Mouse (Mus musculus): ENCODE results near the gene Cdc37.

The Cdc37 gene

DNA sequence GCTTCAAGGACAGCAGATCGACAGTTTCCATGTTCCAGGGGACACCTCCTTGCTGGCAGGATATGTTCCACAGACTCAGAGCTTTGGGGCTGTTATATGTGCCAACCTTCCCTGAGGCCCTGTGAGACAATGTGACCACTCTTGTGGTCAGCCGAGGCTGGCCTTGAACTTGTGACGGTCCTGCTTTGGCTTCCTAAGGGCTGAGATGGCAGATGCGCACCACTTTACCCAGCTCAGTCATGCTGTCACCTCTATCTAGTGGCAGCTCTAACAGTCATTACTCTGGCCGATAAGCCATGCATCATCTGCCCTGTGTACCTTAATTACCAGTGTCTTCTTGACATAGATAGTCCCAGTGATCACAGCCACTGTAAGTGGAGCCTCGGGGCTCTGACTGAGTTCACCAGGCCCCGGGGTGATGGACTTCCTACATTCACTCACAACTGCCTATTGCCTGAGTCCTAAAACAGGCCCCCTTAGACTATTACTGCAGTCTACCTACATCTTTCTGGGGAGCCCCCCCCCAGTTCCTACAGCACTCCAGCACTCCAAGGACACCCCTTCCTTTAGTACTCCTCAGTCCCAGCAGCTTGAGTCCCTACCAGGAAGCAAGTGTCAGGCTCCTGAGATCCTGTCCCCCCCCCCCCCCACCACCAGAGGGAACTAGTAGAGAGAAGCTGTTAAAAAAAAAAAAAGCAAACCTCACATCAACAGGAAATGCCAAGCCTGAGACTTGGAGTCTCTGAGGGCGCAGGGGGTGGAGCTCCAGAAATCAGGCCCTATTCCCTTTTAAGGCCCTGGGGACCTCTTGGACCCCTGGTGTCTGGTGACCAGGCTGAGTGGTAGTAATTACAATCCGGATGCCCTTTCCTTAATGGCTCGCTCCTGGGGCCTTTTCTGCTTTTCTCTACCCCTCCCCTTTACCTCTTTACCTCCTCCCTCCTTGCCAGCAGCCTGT, 17.6 kb upstream of the Cdc37 start:
- peak; percentile 65 for DNase-seq (ENCODE audit: low read depth, low spot score)

DNA sequence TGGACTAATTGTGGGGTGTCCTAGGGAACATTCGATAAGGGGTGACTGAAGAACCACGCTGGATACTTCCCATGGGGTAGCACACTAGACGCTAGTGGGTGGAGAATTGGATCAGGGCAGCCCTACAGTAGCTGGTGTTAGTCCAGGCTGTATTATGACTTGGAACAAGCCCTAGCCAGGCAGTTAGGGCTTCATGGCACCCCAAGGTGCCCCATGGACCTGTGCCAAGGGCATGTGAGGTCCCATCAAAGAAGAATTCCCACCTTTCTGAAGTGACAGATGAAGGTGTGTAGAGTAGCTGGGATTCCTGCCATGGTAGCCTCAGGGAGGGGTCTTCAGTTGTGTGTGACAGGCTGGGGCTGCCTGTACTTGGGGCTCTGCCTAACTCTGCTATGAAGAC, 16.7 kb upstream of the Cdc37 start:
- DNase-seq (ENCODE audit: low read depth, low spot score): no peak

DNA sequence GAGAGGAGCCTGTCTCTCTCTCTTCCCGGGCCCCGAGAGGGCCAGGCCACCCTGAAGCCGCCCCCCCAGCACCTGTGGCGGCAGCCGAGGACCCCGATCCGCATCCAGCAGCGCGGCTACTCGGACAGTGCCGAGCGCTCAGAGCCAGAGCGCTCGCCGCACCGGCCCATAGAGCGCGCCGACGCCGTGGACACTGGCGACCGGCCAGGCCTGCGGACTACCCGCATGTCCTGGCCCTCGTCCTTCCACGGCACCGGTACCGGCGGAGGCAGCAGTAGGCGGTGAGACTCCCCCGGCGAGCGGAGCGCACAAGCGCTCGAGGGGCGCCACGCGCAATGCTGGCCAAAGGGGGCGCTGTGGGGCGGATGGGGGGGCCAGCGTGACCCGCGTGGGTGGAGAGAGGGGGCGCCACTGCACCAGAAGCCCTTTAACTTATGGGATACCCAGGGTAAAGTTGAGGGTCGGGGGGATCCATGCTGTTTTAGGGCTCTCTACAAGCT, 16.2 kb upstream of the Cdc37 start:
- DNase-seq (ENCODE audit: low read depth, low spot score): peak; percentile 79

DNA sequence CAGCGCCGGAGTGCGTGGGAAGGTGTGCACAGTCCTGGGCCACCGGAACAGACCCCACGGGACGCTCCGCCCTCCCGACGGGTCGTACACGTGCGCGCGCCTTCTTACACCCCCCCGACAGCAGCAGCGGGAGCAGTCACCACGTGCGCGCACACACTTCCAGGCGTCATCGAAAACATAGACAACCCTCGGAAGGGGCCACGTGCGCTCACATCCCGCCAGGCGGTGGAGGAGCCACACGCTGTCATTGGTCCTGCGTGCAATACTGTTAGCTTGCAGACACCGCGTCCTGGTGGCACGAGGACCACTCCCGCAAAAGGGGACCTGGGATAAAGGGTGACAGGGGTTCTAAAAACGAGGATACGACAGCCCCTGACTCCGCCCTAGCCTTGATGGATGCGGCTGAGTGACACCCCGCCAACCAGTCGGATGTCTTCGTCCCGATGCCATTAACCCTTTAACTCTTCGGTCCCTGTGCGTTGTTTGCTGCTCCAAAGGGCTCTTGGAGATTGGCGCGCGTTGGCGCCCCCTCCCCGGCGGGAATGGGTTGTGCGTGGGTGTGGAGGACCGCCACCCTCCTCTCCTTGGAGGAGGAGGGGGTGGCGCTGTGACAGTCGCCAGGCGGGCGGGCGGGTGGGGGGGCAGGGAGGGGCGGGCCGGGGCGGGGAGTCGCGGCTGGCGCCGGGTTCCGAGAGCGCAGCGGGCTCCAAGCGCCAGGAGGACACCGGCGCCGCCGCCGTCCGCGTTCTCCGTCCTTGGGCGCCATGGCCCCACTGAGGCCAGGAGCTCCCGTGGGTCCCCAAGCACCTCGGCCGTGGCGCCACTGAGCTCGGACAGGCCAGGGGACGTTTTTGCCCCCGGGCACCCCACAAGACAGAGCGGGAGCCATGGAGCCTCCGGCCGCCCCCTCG, 15.5 kb upstream of the Cdc37 start, which contains the start of gene Pde4a:
Gene Pde4a, plus strand, starts transcription at position 674 of the 911 bp plus-strand sequence.
- peak; percentile 91 for DNase-seq (ENCODE audit: low read depth, low spot score)

DNA sequence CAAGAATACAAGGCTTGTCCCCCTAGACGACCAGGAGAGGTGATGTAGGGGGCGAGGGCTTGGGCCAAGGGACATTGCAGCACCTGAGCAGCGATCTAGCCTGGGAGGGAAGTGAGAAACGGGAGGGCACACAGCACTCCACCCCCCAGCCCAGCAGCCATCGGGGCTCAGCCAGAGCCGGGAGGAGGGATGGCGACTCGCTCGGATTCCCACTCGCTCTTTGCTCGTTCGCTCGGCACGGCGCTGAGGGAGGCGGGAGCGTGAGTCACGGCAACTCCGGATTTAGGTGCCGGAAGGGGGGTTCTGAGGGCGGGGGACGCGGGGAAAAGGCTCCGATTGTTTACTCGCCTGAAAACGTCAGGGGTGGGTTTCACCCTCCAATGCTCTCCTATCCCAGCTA, 14.3 kb upstream of the Cdc37 start:
- DNase-seq (ENCODE audit: low read depth, low spot score): peak; percentile 74

DNA sequence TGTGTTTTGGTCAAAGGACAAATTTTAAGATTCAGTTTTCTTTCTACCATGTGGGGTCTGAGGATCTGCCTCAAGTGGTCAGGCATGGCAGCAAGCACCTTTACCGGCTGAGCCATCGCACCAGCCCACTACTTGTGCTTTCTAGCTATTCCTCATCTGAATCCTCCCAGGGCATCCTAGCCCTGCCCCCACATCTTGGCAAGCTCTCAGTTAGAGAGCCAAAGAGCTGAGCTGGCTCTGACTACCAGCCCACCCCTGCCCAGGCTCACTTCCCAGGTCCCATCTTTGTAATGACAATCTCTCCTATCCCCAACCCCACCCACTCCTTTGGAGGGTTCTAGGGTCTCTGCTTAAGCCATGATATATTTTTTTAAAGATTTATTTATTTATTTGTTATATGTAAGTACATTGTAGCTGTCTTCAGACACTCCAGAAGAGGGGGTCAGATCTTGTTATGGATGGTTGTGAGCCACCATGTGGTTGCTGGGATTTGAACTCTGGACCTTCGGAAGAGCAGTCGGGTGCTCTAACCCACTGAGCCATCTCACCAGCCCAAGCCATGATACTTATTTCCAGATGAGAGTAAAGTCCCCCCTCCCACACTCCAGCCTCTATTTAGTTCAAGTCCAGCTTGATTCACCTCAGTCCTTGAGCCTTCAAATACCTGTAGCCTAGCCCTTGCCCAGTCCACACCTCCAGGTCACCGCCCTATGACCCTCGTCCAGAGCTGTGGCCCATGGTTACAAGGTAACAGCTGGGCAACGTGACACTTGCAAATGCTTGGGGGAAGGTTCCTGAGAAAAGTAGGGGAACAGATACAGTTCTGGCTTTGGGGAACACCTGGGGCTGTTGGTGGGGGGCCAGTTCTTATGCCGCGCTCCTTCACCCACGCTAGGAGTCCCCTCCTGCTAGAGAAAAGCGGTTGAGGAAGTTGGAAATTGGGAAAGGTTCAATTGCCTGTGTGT, 13.6 kb upstream of the Cdc37 start:
- DNase-seq (ENCODE audit: low read depth, low spot score): peak; percentile 29

DNA sequence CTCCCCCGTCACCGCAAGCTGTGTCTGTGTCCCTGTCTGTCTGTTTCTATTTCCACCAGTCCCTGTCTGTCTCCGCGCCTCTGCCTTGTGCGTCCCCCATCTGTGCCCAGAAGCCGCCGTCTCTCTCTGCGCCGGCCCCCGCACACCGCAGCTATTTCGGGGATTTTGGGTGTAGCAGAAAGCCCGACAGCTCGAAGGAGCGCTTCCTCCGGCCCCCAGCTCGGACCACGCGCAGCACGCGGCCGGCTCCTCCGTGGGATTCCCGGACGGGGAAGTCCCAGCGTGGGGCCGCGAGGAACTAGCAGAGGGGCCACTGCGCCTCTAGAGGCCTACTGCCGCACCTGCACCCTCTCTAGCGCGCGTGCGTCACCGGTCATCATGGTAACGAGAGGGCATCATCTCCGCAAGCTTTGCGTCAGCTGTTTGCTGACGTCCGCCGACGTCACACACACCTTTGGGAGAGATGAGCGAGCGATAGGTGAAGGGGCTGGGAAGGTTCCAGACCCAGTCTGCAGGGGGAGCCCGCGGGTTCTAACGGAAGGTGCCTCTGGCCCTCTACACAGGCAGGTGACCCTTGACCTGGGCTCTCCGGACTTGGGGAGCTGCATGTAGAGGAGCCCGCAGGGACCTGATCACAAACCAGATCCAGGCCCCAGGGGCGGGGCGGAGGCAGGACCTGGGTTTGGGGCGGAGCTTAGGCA, 11.6 kb upstream of the Cdc37 start:
- DNase-seq (ENCODE audit: low read depth, low spot score): peak; percentile 98

DNA sequence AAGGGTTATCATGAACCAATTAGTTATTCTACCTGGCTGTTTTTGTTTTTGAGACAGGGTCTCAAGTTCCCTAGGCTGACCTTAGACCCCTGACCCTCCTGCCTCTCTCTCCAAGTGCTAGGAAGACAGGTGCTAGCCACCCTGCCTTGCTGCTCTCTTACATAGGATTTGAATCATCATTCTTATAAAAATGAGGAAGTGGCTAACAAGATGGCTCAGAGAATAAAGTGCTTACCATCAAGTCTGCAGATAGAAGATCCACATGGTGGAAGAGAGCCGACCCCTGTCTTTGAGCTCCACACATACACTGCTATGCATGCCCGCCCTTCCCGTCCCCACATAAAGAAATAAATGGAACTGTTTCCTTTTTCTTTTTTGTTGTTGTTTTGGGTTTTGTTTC, 5.0 kb upstream of the Cdc37 start:
- DNase-seq (ENCODE audit: low read depth, low spot score): no peak

DNA sequence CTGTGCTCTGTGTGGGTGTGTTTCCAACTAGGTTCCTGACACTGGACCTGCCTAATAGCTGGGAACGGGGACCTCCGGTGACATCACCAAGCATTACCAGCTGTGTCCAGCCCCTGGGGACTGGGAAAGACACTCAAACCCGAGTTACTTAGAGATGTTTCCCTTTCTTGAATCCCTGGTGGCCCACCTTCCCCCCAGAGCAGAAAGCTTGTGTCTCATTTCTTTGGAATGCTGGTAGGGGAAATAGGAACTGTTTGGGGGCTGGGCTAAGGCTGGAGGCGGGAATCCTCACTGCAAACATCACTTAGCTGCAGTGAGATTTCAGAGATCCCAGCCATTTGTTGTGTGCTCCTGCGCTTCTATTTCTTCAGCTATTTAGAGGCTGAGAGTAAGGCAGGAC, 4.1 kb upstream of the Cdc37 start:
- DNase-seq (ENCODE audit: low read depth, low spot score): no peak

DNA sequence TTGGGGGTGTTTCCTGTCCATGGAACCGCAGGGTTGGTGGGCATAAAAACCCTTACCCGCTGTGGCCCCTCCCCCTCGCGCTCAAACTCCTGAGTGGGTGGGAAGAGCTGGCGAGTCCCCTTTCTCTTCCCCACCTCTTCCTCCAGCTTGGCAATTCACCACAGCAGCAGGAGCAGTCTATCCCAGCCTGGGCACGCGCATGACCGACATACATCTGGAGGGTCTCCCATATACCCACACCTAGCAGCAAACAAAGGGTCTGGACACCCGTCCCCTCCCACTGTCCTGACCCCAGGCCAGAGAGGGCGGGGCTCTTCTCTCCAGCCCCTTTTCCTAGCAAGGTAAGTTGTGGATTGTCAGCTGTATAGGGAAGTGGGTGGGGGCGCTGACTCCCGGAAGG, 3.5 kb upstream of the Cdc37 start:
- DNase-seq (ENCODE audit: low read depth, low spot score): no peak

DNA sequence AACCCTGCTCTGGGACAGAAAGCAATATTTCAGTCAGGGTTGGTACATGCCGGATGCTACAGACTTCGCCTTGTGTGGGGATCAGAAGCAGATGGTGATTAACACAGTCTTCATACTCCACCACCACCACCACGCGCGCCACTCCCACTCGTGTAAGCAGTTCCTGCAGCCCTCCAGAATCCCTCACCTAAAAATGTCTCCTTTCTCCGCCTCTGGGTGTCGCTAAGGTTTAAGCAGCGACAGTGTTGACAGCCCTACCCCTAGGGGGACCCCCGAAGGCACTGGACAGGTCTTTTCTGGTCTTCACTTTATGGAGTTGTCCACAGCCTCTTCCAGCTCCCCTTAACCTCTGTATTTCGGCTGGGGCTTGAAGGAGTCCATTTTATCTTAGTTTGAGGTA, 2.9 kb upstream of the Cdc37 start:
- DNase-seq (ENCODE audit: low read depth, low spot score): peak; percentile 56

DNA sequence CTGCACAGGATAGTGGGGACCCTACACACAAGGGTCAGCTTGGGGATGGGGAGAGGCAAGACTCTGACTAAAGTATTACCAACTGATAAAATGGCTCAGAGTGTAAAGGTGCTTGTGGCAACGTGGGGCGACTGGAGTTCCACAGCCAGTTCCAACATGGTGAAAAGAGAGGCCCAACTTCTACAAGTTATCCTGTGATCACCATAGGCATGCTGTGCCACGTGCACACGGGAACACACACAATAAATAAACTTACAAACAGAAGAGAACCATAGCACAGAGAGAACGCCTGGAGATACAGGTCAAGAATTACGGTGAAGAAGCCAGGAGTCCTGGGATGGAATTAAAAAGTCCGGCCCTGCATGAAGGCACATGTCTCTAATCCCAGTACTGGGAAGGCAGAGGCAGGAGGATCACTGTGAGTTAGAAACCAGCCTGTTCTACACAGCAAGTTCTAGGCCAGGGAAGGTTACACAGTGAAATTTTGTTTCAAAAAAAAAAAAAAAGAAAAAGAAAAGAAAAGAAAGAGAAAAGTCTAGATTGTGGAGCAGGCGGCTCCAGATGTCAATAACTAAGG, 617 bp downstream of the Cdc37 start:
- DNase-seq (ENCODE audit: low read depth, low spot score): no peak

DNA sequence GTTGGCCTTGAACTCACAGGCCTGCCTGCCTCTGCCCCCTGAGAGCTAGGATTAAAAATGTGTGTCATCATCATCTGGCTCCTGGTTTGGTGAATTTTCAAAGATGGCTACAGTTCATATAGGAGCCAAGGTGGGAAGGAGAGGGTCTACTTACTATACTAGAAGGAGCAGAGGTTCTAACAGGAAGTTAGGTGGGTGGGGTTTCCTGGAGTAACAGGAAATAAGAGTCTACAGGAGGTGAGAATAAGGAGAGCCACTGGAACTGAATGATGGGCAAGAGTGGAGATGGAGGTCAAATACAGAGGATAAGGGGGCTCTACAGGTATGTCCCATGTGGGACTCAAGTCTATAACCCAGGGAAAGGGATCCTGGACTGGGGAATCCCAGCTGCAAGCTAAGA, 1.4 kb downstream of the Cdc37 start:
- DNase-seq (ENCODE audit: low read depth, low spot score): no peak

DNA sequence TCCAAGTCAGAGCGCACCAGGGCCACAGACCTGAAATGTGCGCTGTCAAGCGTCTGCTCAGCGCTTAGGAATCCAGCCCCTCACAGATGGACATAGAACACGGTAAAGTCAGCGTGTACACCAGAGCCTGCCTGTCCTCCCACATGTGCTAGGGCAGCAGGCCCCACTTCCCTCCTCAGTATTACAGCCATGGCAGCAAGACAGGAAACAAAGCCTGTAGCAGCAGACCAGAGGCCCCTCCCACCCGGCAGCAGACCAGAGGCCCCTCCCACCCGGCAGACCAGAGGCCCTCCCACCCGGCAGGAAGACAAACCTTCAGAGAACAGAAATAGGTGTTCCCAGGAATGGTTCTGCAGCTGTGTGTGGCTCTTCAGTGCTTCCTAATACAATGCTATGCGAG, 3.1 kb downstream of the Cdc37 start:
- DNase-seq (ENCODE audit: low read depth, low spot score): peak; percentile 90

DNA sequence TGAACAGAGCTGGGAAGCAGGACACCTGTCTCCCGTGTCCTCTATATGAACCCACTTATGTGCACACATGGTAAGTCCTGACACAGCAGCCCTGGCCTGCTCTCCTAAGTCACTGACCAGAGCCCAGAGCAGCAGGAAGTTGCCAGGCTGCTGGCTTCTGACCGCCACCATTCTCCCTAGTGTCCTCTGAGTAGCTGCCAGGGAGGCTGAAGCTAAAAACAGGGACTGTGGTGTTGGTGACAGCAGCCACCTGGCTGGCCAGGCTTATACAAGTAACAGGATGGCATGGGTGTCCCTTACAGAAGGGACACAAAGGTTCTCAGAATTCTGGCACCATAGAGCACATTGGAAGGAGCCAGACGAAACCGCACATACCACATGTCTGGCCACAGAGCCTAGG, 4.4 kb downstream of the Cdc37 start:
- DNase-seq (ENCODE audit: low read depth, low spot score): no peak

DNA sequence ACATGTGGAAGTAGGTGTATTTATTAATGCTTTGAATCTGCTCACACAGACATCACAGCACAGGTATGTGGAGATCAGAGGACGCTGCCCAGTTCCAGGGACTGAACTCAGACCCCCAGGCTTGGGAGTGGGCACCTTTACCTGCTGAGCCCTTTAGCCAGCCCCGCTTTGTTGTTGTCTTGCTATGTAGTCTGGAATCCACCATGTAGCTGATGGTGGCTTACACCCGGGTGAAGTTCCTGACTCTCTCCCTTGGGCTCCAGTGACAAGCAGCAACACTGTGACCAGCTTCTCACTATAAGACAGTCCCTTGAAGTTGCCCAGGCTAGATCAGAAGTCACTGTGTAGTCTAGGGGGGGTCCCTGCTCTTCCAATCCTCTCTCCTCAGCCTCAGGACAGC, 5.4 kb downstream of the Cdc37 start:
- no peak for DNase-seq (ENCODE audit: low read depth, low spot score)

DNA sequence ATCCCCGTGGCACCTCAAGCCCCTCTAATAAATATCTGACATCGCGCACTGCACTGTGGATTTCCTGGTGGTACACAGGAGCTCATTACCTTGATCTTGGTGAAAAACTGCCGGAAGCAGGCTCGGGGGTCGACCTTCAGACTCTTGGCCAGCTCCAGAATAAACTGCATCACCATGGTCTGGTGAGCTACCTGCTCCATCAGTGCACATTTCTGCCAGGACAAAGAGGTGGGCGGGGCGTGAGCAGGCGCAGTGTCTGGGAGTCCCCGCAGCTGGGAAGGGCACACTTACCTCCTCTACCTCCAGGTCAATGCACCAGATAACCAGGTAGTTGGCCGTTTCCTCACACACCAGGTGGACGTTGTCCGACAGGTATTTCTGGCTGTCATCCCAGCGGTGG, 7.9 kb downstream of the Cdc37 start:
- DNase-seq (ENCODE audit: low read depth, low spot score): no peak

DNA sequence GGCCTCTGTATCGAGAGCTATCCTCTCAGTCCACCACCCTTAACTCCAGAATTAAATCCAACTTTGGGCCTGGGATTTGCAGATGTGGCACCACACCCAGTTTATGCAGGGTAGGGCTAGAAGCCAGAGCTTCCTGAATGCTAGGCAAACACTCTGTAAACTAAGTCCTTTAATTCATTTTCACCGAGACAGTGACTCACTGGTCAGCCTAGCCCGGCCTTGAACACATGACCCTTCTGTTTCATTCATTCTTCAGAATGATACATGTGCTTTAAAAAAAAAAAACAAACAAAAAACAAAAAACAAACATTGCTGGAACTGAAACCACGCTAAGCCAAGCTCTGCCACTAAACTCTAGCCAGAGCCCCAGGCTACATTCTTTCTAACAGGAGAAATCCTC, 11.4 kb downstream of the Cdc37 start:
- no peak for DNase-seq (ENCODE audit: low read depth, low spot score)

DNA sequence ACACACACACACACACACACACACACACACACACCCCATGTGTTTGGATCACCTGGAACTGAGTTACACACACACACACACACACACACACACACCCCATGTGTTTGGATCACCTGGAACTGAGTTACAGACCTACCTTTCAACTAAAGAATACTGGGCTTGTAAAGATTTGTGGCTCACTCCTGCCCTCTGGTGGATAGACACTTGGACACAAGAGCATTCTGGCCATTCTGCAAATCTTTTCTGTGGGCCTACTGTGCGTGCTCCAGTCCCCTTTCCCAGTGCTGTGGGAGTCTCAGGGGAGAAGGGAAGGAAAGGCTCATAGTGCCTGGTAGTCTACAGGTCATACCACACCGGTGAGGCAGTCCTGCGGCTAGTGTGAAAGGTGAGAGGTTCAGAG, 12.6 kb downstream of the Cdc37 start:
- peak; percentile 91 for DNase-seq (ENCODE audit: low read depth, low spot score)

DNA sequence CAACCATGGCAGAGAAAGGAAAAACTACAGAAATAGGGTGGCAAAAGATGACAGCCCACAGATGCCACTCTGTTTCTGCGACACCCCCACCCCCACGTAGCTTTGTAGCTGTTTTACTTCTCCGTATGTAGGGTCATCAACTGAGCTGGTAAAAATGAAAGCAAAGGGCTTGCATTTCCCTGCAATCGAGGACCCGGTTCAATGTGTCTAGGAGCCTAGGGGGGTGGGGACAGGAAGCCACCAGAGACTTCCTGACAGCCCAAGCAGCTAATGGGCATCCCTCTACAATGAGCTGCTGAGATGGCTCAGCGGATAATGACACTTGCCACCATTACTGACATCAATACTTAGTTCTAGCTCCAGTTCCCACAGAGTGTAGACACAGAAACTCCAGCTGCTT, 13.4 kb downstream of the Cdc37 start:
- peak; percentile 75 for DNase-seq (ENCODE audit: low read depth, low spot score)

Data from CD4-positive, CD25-positive, alpha-beta regulatory T cell, adult 2 months (primary cell).